Mouse (Mus musculus) liver, adult 2 months (tissue): Measurements from ENCODE around the gene Tlr5.

Experiments
- CTCF ChIP-seq: fragments of 200-500 bp; IDR thresholded peaks from 2 replicates; pipeline ENCODE4 v1.5.1; 2011; ENCODE audit warnings: low read depth, low read length, control low read depth
- POLR2A ChIP-seq: fragments of 200-500 bp; IDR thresholded peaks from 2 replicates; pipeline ENCODE4 v1.6.1; 2011; ENCODE audit warnings: low read length, control low read depth; ENCODE audit not compliant: insufficient read depth; ENCODE audit errors: extremely low read depth

DNA sequence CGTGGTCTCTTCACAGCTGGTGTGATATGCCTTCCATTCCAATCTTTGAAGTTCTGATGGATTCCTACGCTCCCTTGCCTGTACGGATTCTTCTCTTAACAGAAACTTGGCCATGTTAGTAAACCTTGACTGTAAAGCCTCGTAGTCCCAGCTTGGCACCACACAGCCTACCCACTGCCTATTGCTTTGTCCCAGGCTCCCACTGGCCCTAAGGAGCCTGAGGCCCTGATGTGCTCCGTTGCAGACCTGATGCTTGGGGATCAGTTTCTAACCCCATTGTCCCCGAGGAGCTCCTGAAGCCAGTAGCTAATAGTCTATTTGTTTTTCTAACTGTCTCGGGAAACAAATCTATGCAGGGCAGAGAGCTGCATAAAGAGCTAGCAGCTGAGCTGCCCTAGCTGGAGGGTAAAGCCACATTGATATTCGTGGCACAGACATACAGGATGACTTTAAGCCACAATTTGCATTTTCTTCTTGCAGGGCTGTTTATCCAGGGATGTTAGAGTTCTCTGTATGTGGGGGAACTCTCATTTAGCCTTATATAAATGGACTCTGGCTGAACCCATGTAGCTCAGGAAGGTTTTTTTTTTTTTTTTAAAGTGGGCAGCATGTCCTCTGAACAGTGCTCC lies 35.8 kb upstream of the Tlr5 start:
- TF ChIP-seq POLR2A (no peak), CTCF (no peak)
